Mouse (Mus musculus) kidney, embryonic 14.5 days (tissue): ENCODE measurements around the gene Frat2. TPM values are rescaled to one million over a fixed set of nuclear protein-coding genes. Genes with fewer than 3 reads are reported as not detected.

Experiments
- ATAC-seq: fragments of 200-750 bp; cut with Nextera tagmentation; 2 replicates; pipeline ENCODE4 v1.8.0; 2017; ENCODE audit warnings: moderate number of reproducible peaks, mild to moderate bottlenecking, moderate TSS enrichment, moderate library complexity; ENCODE audit not compliant: low FRiP score, low TSS enrichment
- H3K27ac ChIP-seq: fragments of 300-500 bp; sonication (generic); 2 replicates; pipeline ENCODE4 v1.5.1; 2014; ENCODE audit warnings: low read depth, mild to moderate bottlenecking, low read length, moderate library complexity, mixed read lengths
- H3K27me3 ChIP-seq: fragments of 300-500 bp; sonication (generic); 2 replicates; pipeline ENCODE4 v1.6.1; 2014; ENCODE audit warnings: mild to moderate bottlenecking, low read length; ENCODE audit not compliant: control insufficient read depth, insufficient read depth
- H3K36me3 ChIP-seq: fragments of 300-500 bp; sonication (generic); 2 replicates; pipeline ENCODE4 v1.6.1; 2014; ENCODE audit warnings: low read length, mixed read lengths; ENCODE audit not compliant: control insufficient read depth, insufficient read depth
- H3K4me1 ChIP-seq: fragments of 300-500 bp; sonication (generic); 2 replicates; pipeline ENCODE4 v1.6.1; 2014; ENCODE audit warnings: low read length, mixed read lengths; ENCODE audit not compliant: control insufficient read depth, insufficient read depth
- H3K4me2 ChIP-seq: fragments of 300-500 bp; sonication (generic); replicated peaks from 2 replicates; pipeline ENCODE4 v1.6.1; 2014; ENCODE audit warnings: low read depth, mild to moderate bottlenecking, low read length
- H3K4me3 ChIP-seq: fragments of 300-500 bp; sonication (generic); 2 replicates; pipeline ENCODE4 v1.5.1; 2014; ENCODE audit warnings: mild to moderate bottlenecking, low read length
- H3K9ac ChIP-seq: fragments of 300-500 bp; sonication (generic); 2 replicates; pipeline ENCODE4 v1.6.1; 2014; ENCODE audit warnings: low read depth, mild to moderate bottlenecking, low read length, moderate library complexity
- H3K9me3 ChIP-seq: fragments of 300-500 bp; sonication (generic); 2 replicates; pipeline ENCODE4 v1.6.1; 2016; ENCODE audit warnings: low read length; ENCODE audit not compliant: control insufficient read depth
- WGBS: fragments of 180-500 bp; shearing (Covaris S2); extraction: QIAGEN DNeasy Blood & Tissue Kit; methylation state at CpG from one replicate; pipeline ENCODE4 v1.1.7; 2014; 5-methylcytosine and 5-hydroxymethylcytosine counted together
- polyA plus RNA-seq: library from polyadenylated mRNA; unstranded; fragments of >200 nt; fragmentation: Nextera tagmentation; extraction: Ambion mirVana; gene quantifications from 2 replicates; pipeline ENCODE4 v1.2.1, GENCODE M21; 2014

The Frat2 gene
- polyA plus RNA-seq, 1 experiment from 2014 or later: 5.4 TPM

- H3K27me3 ChIP-seq: peaks cover 29% of the 10 kb centered on the region
These were observed 16.1 kb downstream of the Frat2 start for GRCm38 (mm10) chr19:41831718-41832391.

GRCm38 (mm10) chr19:41831101-41831570 lies 16.8 kb downstream of the Frat2 start:
- no peak for ATAC-seq
- H3K9me3 ChIP-seq: no peaks in the 10 kb centered on the region
- H3K9ac ChIP-seq: peak overlapping the region; percentile 69; the same call in 1 of the 2 replicates
- H3K4me2 ChIP-seq: peak overlapping the region; percentile 100
- H3K27ac ChIP-seq: no peak overlapping the region
- no peaks in the 10 kb centered on the region for H3K36me3 ChIP-seq
- peak overlapping the region; percentile 66 for H3K4me3 ChIP-seq
- peaks cover 29% of the 10 kb centered on the region for H3K27me3 ChIP-seq
- WGBS: 2% methylated on average over 18 of the region's 19 CpGs
- peaks cover 17% of the 10 kb centered on the region for H3K4me1 ChIP-seq

More at GRCm38 (mm10) chr19:41831718-41832391, 16.1 kb downstream of the Frat2 start:
- 7% methylated on average over 14 of the region's 14 CpGs for WGBS
- Histone ChIP-seq H3K4me3 (peak overlapping the region; percentile 66), H3K27ac (no peak overlapping the region), H3K36me3 (no peaks in the 10 kb centered on the region), H3K9me3 (no peaks in the 10 kb centered on the region), H3K4me1 (peaks cover 17% of the 10 kb centered on the region), H3K9ac (0 out of 2 replicates have a peak overlapping the region, but pooled peaks have one; percentile 8), H3K4me2 (peak overlapping the region; percentile 100; the same call in 1 of the 2 replicates)
- no peak for ATAC-seq

GRCm38 (mm10) chr19:41830106-41831031 lies 17.6 kb downstream of the Frat2 start:
- peak overlapping the region; percentile 67; the same call in 1 of the 2 replicates for H3K27ac ChIP-seq
- ATAC-seq: peak; percentile 82
- H3K9ac ChIP-seq: peak overlapping the region; percentile 69
- H3K27me3 ChIP-seq: peaks cover 29% of the 10 kb centered on the region
- WGBS: under 1% methylated on average over 105 of the region's 112 CpGs
- H3K36me3 ChIP-seq: no peaks in the 10 kb centered on the region
- no peaks in the 10 kb centered on the region for H3K9me3 ChIP-seq
- peaks cover 12% of the 10 kb centered on the region for H3K4me1 ChIP-seq
- H3K4me3 ChIP-seq: peak overlapping the region; percentile 66
- H3K4me2 ChIP-seq: peak overlapping the region; percentile 100

- Histone ChIP-seq H3K9ac (peak within 1 kb of the TSS; percentile 69), H3K9me3 (no peaks in the 10 kb centered on the region), H3K4me3 (peak within 1 kb of the TSS; percentile 66), H3K36me3 (no peaks in the 10 kb centered on the region), H3K4me1 (peaks cover 12% of the 10 kb centered on the region), H3K4me2 (peak within 1 kb of the TSS; percentile 100), H3K27me3 (peaks cover 25% of the 10 kb centered on the region), H3K27ac (peak within 1 kb of the TSS; percentile 83)
- peak; percentile 94 for ATAC-seq
- WGBS: under 1% methylated on average over 39 of the region's 39 CpGs
These were observed 18.4 kb downstream of the Frat2 start, which contains the start of gene Frat1 for GRCm38 (mm10) chr19:41829381-41830105. Frat1 (plus strand) TSS chr19:41829970.

GRCm38 (mm10) chr19:41828941-41829340 lies 19.0 kb downstream of the Frat2 start:
- H3K27ac ChIP-seq: no peak overlapping the region
- peak overlapping the region; percentile 100 for H3K4me2 ChIP-seq
- H3K36me3 ChIP-seq: no peaks in the 10 kb centered on the region
- no peak for ATAC-seq
- 67% methylated on average over 3 of the region's 3 CpGs for WGBS
- peaks cover 12% of the 10 kb centered on the region for H3K4me1 ChIP-seq
- H3K27me3 ChIP-seq: peaks cover 25% of the 10 kb centered on the region
- H3K9ac ChIP-seq: no peak overlapping the region
- no peaks in the 10 kb centered on the region for H3K9me3 ChIP-seq
- H3K4me3 ChIP-seq: peak overlapping the region; percentile 66; the same call in 1 of the 2 replicates

GRCm38 (mm10) chr19:41826529-41826928 lies 21.4 kb downstream of the Frat2 start:
- ATAC-seq: no peak
- Histone ChIP-seq H3K4me3 (no peak overlapping the region), H3K9me3 (no peaks in the 10 kb centered on the region), H3K27ac (no peak overlapping the region), H3K9ac (no peak overlapping the region), H3K4me2 (no peak overlapping the region), H3K27me3 (peaks cover 11% of the 10 kb centered on the region; the same call in 1 of the 2 replicates), H3K36me3 (no peaks in the 10 kb centered on the region), H3K4me1 (peaks cover 7% of the 10 kb centered on the region)
- WGBS: 85% methylated on average over 3 of the region's 3 CpGs

GRCm38 (mm10) chr19:41824950-41825349 lies 23.0 kb downstream of the Frat2 start:
- no peak overlapping the region for H3K4me2 ChIP-seq
- no peak overlapping the region for H3K27ac ChIP-seq
- no peaks in the 10 kb centered on the region for H3K36me3 ChIP-seq
- H3K9ac ChIP-seq: no peak overlapping the region
- H3K4me3 ChIP-seq: no peak overlapping the region
- H3K27me3 ChIP-seq: 0 out of 2 replicates have a peak, but pooled peaks cover 3% of the 10 kb centered on the region
- WGBS: 85% methylated on average over 5 of the region's 5 CpGs
- no peak for ATAC-seq
- peaks cover 3% of the 10 kb centered on the region; the same call in 1 of the 2 replicates for H3K4me1 ChIP-seq
- H3K9me3 ChIP-seq: no peaks in the 10 kb centered on the region

- Histone ChIP-seq H3K27me3 (0 out of 2 replicates have a peak, but pooled peaks cover 3% of the 10 kb centered on the region), H3K36me3 (no peaks in the 10 kb centered on the region), H3K9me3 (no peaks in the 10 kb centered on the region), H3K4me1 (no peaks in the 10 kb centered on the region), H3K4me3 (no peak overlapping the region), H3K9ac (no peak overlapping the region), H3K4me2 (no peak overlapping the region), H3K27ac (no peak overlapping the region)
- 86% methylated on average over 1 of the region's 1 CpGs for WGBS
- ATAC-seq: no peak
These were observed 25.3 kb downstream of the Frat2 start for GRCm38 (mm10) chr19:41822589-41822988.
